Mouse (Mus musculus): ENCODE measurements around the gene Gng2. TPM values are rescaled to one million over a fixed set of nuclear protein-coding genes. Genes with fewer than 3 reads are reported as not detected.

Gng2 gene
- polyA plus RNA-seq, 1 experiment from 2014 or later, result 201 TPM

DNA sequence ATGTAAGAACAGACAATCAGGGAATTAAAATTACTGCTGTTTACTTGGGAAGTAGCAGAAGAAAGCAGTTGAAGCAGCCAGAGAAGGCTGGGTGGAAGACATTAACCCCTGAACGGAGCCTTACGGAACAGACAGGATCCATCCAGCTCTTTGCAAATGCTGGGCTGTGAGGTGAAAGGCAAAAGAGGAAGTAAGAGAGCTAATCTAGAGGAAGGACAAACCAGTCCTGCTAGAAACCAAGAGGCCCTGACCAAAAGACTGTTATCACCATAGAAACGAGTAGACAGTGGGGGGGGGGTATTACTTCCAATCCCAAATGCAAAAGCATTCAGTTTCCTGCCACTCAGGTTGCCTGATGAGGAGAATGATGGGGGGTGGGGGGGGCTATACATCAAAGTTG, 6.6 kb downstream of the Gng2 start:
- WGBS, result 76% methylated on average over 3 of the region's 3 CpGs
- no peaks in the 10 kb centered on the region for H3K36me3 ChIP-seq (ENCODE audit: control insufficient read depth, insufficient read depth, low read length)
- no peak overlapping the region for H3K4me3 ChIP-seq (ENCODE audit: low read depth, low read length)
- ATAC-seq (ENCODE audit: low FRiP score) (no peak), DNase-seq (ENCODE audit: low spot score) (no peak)
- no peak overlapping the region for H3K27ac ChIP-seq (ENCODE audit: low read depth, low read length)
- H3K9ac ChIP-seq (ENCODE audit: low read depth, low read length), result no peak overlapping the region
- no peaks in the 10 kb centered on the region for H3K9me3 ChIP-seq (ENCODE audit: control insufficient read depth, low read length)
- no peaks in the 10 kb centered on the region for H3K27me3 ChIP-seq (ENCODE audit: control insufficient read depth, insufficient read depth, low read length)
- peaks cover 6% of the 10 kb centered on the region; the same call in 1 of the 2 replicates for H3K4me1 ChIP-seq (replicated peaks; ENCODE audit: control insufficient read depth, insufficient read depth, low read length)
- no peak overlapping the region for H3K4me2 ChIP-seq (replicated peaks; ENCODE audit: low read depth, low read length)

DNA sequence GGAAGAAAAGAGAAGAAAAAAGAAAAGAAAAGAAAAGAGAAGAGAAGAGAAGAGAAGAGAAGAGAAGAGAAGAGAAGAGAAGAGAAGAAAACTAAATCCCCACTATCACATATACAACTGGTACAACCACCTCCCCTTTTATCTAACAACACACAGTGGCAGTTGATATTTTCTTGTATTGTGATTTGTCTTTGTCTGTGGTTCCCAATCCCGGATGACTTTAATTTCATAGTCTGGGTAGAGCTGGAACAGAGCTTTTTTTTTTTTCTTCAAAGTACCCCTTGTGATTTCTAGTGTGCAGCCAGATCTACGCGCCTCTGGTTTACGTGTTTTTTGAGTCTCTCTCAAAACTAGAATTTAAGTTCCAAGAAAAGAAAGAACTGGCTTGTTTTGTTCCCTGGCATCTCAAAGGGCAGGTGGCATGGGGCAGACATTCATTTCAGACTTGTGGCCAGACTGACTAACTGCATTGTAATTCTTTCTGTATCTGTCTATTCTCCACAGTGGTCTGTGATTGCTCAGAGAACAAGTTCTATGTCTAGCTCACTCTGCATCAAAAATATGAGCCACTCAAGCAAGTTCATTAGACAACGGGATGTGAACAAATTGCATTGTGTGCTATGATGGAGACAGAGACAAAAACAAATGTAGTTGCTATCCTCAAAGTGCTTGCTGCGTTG, 7.2 kb downstream of the Gng2 start:
- Histone ChIP-seq H3K4me3 (ENCODE audit: low read depth, low read length) (no peak overlapping the region), H3K9ac (ENCODE audit: low read depth, low read length) (no peak overlapping the region), H3K27ac (ENCODE audit: low read depth, low read length) (no peak overlapping the region), H3K4me2 (replicated peaks; ENCODE audit: low read depth, low read length) (no peak overlapping the region), H3K9me3 (ENCODE audit: control insufficient read depth, low read length) (no peaks in the 10 kb centered on the region), H3K36me3 (ENCODE audit: control insufficient read depth, insufficient read depth, low read length) (no peaks in the 10 kb centered on the region), H3K27me3 (ENCODE audit: control insufficient read depth, insufficient read depth, low read length) (no peaks in the 10 kb centered on the region), H3K4me1 (replicated peaks; ENCODE audit: control insufficient read depth, insufficient read depth, low read length) (peaks cover 6% of the 10 kb centered on the region; the same call in 1 of the 2 replicates)
- 89% methylated on average over 6 of the region's 6 CpGs for WGBS
- DNase-seq (ENCODE audit: low spot score), result no peak
- ATAC-seq (ENCODE audit: low FRiP score), result no peak

DNA sequence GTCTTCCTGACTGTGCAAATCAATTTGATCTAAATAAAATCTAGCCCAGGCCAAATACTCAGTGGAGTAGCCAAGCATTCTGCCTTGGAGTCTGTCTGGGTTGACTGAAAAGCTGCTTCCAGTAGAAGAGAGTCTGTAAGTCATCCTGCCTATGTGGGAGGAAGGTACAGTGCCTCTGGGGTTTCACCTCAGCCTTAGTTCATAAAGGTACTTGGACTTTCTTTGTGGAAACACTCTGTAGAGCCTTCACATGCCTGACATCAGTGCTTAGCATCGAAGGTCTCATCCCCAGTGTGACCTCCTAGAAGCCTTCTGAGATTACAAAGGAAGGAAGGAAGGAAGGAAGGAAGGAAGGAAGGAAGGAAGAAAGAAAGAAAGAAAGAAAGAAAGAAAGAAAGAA, 7.9 kb downstream of the Gng2 start:
- H3K4me3 ChIP-seq (ENCODE audit: low read depth, low read length), result no peak overlapping the region
- ATAC-seq (ENCODE audit: low FRiP score), result no peak
- H3K9me3 ChIP-seq (ENCODE audit: control insufficient read depth, low read length), result no peaks in the 10 kb centered on the region
- no peak for DNase-seq (ENCODE audit: low spot score)
- H3K4me2 ChIP-seq (replicated peaks; ENCODE audit: low read depth, low read length), result no peak overlapping the region
- WGBS, result 94% methylated on average over 1 of the region's 1 CpGs
- H3K36me3 ChIP-seq (ENCODE audit: control insufficient read depth, insufficient read depth, low read length), result no peaks in the 10 kb centered on the region
- no peak overlapping the region for H3K27ac ChIP-seq (ENCODE audit: low read depth, low read length)
- no peak overlapping the region for H3K9ac ChIP-seq (ENCODE audit: low read depth, low read length)
- H3K27me3 ChIP-seq (ENCODE audit: control insufficient read depth, insufficient read depth, low read length), result no peaks in the 10 kb centered on the region
- H3K4me1 ChIP-seq (replicated peaks; ENCODE audit: control insufficient read depth, insufficient read depth, low read length), result 0 out of 2 replicates have a peak, but pooled peaks cover 3% of the 10 kb centered on the region

DNA sequence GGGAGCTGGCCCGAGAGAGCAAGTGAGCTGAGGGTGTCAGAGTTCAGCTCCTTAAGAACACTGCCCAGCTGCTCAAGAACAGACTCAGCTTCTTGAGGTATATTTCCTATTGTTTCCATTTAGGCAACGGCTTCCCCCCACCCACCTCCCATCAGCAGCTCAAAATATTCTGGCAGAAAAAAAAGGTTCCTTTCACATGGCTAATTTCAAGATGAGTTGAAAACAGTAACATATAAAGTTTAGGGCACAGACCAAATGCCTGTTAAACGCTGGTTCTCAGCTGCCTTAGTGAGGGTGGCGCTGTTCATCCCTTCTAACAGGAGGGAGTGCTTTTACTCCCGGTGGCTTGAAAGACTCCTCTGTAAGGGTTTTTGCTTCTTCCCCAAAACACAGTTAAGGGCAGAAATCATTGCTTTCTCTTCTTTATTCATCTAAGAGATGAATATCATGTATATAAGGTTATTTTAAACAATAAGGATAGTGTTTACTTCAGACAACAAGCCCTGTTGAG, 8.4 kb downstream of the Gng2 start:
- Histone ChIP-seq H3K4me3 (ENCODE audit: low read depth, low read length) (no peak overlapping the region), H3K27ac (ENCODE audit: low read depth, low read length) (no peak overlapping the region), H3K9ac (ENCODE audit: low read depth, low read length) (no peak overlapping the region), H3K4me2 (replicated peaks; ENCODE audit: low read depth, low read length) (no peak overlapping the region), H3K27me3 (ENCODE audit: control insufficient read depth, insufficient read depth, low read length) (no peaks in the 10 kb centered on the region), H3K4me1 (replicated peaks; ENCODE audit: control insufficient read depth, insufficient read depth, low read length) (0 out of 2 replicates have a peak, but pooled peaks cover 3% of the 10 kb centered on the region), H3K9me3 (ENCODE audit: control insufficient read depth, low read length) (no peaks in the 10 kb centered on the region), H3K36me3 (ENCODE audit: control insufficient read depth, insufficient read depth, low read length) (no peaks in the 10 kb centered on the region)
- no peak for ATAC-seq (ENCODE audit: low FRiP score)
- 62% methylated on average over 5 of the region's 5 CpGs for WGBS
- no peak for DNase-seq (ENCODE audit: low spot score)

DNA sequence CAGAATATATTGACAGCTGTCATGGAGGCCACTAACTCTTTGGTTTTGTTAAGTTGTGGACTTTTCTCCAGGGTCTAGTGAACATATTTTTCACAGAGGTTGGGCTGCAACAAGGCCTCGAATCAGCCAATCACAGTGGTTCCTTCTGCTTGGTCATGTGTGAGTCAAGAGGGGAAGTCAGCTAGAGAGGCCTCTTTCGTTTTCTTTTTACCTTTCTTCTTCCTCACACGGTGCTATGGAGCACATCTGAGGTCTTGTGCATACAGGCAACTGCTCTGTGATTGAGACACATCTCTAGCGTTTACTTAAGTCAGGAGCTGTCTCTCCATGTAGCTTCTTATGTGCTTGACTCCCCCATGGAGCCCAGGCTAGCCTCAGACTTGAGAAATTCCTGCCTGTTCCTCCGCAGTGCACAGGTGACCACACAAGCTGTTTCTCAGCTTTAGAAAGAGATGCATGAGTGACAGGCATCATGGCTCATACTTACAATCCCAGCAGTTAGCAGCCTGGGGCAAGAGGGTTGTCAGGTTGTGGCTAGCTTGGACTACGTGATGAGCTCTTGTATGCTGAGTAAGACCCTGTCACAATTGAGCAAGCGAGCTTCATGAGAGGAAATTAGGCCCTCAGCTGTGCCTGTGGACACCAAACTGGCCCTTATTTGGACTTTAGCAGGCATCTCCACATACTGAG, 9.0 kb downstream of the Gng2 start:
- ATAC-seq (ENCODE audit: low FRiP score) (no peak), DNase-seq (ENCODE audit: low spot score) (no peak)
- Histone ChIP-seq H3K4me1 (replicated peaks; ENCODE audit: control insufficient read depth, insufficient read depth, low read length) (0 out of 2 replicates have a peak, but pooled peaks cover 3% of the 10 kb centered on the region), H3K36me3 (ENCODE audit: control insufficient read depth, insufficient read depth, low read length) (no peaks in the 10 kb centered on the region), H3K4me2 (replicated peaks; ENCODE audit: low read depth, low read length) (no peak overlapping the region), H3K4me3 (ENCODE audit: low read depth, low read length) (no peak overlapping the region), H3K9ac (ENCODE audit: low read depth, low read length) (no peak overlapping the region), H3K27me3 (ENCODE audit: control insufficient read depth, insufficient read depth, low read length) (no peaks in the 10 kb centered on the region), H3K9me3 (ENCODE audit: control insufficient read depth, low read length) (no peaks in the 10 kb centered on the region), H3K27ac (ENCODE audit: low read depth, low read length) (no peak overlapping the region)
- 84% methylated on average over 7 of the region's 7 CpGs for WGBS

DNA sequence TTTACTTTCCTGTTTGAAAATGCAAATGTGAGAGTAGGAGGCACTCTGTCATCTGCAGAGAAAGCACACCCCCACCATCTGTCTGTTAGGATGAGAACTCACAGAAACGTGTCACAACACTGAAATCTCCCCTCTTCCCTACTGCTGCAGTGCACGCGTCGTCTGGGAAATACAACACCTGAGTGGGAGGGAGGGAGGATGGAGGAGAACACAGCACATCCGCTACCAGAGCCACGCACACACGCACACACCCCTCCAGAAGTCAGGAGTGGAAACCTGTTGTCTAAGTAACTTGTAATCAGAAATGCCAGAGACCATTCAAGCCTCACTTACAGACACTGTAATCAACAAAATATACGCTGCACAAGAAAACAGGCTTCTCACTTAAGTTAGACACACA, 9.9 kb downstream of the Gng2 start:
- WGBS, result 77% methylated on average over 8 of the region's 8 CpGs

DNA sequence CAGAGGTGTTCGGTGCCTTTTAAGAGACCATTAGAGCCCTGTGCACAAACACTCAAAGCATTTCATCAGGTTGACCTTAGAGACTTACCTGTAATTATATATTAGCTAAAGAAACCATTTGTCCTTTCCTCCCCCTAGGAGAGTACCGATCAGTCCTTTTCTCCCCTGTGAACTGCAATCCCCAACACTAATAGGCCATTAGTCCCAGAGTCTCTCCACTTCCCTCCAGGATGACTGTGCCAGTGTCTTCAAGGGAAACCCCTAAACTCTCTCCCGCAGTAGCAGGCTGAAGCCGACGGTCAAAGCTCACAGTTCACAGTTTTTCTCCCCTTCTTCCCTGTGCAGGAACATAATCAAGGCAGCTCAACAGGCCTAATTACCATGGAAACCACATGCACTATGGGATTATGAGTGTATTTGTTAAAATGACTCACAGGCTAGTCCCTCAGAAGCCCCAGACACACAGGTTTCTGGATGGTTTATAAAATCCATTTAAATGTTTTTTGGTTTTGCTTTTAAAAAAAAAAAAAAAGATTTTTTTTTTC, 13.4 kb downstream of the Gng2 start:
- Histone ChIP-seq H3K9me3 (ENCODE audit: control insufficient read depth, low read length) (no peaks in the 10 kb centered on the region), H3K4me1 (replicated peaks; ENCODE audit: control insufficient read depth, insufficient read depth, low read length) (no peaks in the 10 kb centered on the region), H3K36me3 (ENCODE audit: control insufficient read depth, insufficient read depth, low read length) (no peaks in the 10 kb centered on the region), H3K4me2 (replicated peaks; ENCODE audit: low read depth, low read length) (no peak overlapping the region), H3K9ac (ENCODE audit: low read depth, low read length) (no peak overlapping the region), H3K27ac (ENCODE audit: low read depth, low read length) (no peak overlapping the region), H3K27me3 (ENCODE audit: control insufficient read depth, insufficient read depth, low read length) (no peaks in the 10 kb centered on the region), H3K4me3 (ENCODE audit: low read depth, low read length) (no peak overlapping the region)
- no peak for ATAC-seq (ENCODE audit: low FRiP score)
- WGBS, result 63% methylated on average over 5 of the region's 5 CpGs
- no peak for DNase-seq (ENCODE audit: low spot score)

More for the DNA sequence above, 9.9 kb downstream of the Gng2 start:
- H3K4me2 ChIP-seq (replicated peaks; ENCODE audit: low read depth, low read length), result no peak overlapping the region
- no peaks in the 10 kb centered on the region for H3K9me3 ChIP-seq (ENCODE audit: control insufficient read depth, low read length)
- no peaks in the 10 kb centered on the region for H3K36me3 ChIP-seq (ENCODE audit: control insufficient read depth, insufficient read depth, low read length)
- no peaks in the 10 kb centered on the region for H3K27me3 ChIP-seq (ENCODE audit: control insufficient read depth, insufficient read depth, low read length)
- H3K9ac ChIP-seq (ENCODE audit: low read depth, low read length), result no peak overlapping the region
- no peak overlapping the region for H3K27ac ChIP-seq (ENCODE audit: low read depth, low read length)
- no peak overlapping the region for H3K4me3 ChIP-seq (ENCODE audit: low read depth, low read length)
- H3K4me1 ChIP-seq (replicated peaks; ENCODE audit: control insufficient read depth, insufficient read depth, low read length), result 0 out of 2 replicates have a peak, but pooled peaks cover 3% of the 10 kb centered on the region
- ATAC-seq (ENCODE audit: low FRiP score) (no peak), DNase-seq (ENCODE audit: low spot score) (no peak)

DNA sequence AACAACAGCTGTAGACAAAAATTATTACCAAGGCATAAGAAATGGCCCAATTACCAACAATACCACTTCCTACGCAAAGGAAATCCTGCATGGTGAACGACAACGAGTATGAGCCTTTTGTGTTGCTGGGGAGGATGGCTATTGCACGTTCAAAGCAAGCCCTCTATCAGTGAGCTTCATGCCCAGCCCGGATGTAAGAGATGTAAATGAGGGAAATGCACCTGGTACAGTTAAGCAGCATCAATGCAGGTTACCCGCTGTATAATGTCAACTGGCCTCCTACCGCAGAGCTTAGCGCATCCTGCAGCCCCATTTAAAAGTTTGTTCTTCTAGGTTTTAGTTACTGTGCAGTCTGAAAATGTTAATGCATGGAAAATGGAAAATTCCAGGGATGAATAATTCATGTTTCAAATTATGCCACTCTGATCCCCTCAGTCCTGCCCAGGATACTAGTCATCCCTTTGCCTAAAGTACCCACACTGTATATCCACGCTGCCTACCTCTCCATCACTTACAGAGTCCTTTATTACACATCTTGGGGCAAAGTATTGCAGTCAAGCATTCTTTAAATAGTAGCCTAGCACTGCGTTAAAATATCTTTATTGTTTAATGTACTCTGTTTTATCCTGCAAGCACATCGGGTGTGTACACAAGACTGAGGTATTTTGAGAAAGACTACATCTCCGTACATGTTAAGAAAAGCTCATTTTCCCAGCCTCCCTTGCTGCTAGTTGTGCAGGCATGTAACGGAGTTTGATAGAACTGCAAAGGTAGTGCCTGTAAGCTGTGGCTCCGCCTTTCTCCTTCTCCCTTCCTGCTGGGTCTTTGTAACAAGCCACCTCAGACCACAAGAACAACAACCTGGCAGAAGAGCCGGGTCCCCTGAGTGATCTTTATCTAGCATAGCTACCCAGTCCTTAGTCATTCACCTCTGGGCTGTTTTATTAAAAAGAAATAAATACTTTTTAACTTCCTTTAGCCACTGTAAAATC, 15.2 kb downstream of the Gng2 start:
- no peaks in the 10 kb centered on the region for H3K4me1 ChIP-seq (replicated peaks; ENCODE audit: control insufficient read depth, insufficient read depth, low read length)
- H3K4me2 ChIP-seq (replicated peaks; ENCODE audit: low read depth, low read length), result no peak overlapping the region
- ATAC-seq (ENCODE audit: low FRiP score), result no peak
- 67% methylated on average over 15 of the region's 15 CpGs for WGBS
- DNase-seq (ENCODE audit: low spot score), result no peak
- no peak overlapping the region for H3K9ac ChIP-seq (ENCODE audit: low read depth, low read length)
- H3K36me3 ChIP-seq (ENCODE audit: control insufficient read depth, insufficient read depth, low read length), result no peaks in the 10 kb centered on the region
- H3K4me3 ChIP-seq (ENCODE audit: low read depth, low read length), result no peak overlapping the region
- no peaks in the 10 kb centered on the region for H3K9me3 ChIP-seq (ENCODE audit: control insufficient read depth, low read length)
- no peaks in the 10 kb centered on the region for H3K27me3 ChIP-seq (ENCODE audit: control insufficient read depth, insufficient read depth, low read length)
- no peak overlapping the region for H3K27ac ChIP-seq (ENCODE audit: low read depth, low read length)

Data from hindbrain, embryonic 11.5 days (tissue).